Mouse (Mus musculus) heart, postnatal 0 days (tissue): ENCODE measurements around the gene Iqcf5.

Experiments used
- CTCF ChIP-seq: IDR thresholded peaks from 2 replicates; pipeline ENCODE4 v1.5.1; 2016; ENCODE audit warnings: antibody characterized with exemption, control low read depth, low read depth
- EP300 ChIP-seq: IDR thresholded peaks from 2 replicates; pipeline ENCODE4 v1.6.1; 2016; ENCODE audit warnings: antibody characterized with exemption, low read depth

- TF ChIP-seq CTCF = no peak
- no peak for TF ChIP-seq EP300
Measured at GRCm38 (mm10) chr9:106499667-106500066, 14.7 kb upstream of the Iqcf5 start, which contains the start of gene Iqcf1.
